Mouse (Mus musculus) embryo, embryonic 10.5 days (tissue): ENCODE results near the gene Etl4.

Experiments
- DNase-seq: peaks from one replicate; pipeline ENCODE4 v3.0.0-alpha.2; 2015; ENCODE audit warnings: low spot score

Etl4 gene

DNA sequence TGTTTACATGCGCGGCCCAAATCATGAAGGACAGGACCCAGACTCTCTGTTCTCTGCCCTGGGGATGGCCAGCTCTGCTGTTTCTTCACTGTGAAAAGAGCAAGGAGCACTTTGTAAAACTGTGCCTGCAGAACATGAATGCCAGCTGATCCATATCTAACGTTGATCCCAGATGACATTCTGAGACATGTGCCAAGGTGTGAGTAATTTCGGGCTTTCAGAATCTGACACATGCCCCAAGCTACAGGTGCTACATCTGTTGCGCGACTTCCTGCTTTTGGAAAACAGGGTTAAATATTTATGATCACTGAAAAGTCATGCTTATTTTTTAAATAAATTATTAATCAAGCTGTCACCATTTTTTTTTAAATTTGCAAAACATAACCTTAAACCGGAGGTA, 801.0 kb downstream of the Etl4 start:
- no peak for DNase-seq

DNA sequence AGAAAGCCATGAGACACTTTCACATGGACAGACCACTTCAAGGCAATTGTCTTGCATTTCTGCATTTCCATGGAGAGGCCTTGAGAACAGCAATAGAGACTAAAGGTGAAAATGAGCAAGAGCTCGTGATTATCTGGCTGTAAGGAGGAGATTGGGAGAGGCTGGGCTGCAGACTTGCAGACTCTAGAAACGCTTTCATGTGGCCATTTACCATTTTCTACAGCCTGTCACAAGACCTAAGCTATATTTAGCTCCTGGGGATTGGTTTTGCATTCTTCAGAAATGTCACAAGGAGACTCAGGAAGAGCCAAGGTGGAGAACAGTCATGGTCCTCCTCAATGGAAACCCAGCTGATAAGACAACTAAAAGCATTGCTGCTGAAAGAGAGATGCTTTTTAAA, 801.4 kb downstream of the Etl4 start:
- no peak for DNase-seq

DNA sequence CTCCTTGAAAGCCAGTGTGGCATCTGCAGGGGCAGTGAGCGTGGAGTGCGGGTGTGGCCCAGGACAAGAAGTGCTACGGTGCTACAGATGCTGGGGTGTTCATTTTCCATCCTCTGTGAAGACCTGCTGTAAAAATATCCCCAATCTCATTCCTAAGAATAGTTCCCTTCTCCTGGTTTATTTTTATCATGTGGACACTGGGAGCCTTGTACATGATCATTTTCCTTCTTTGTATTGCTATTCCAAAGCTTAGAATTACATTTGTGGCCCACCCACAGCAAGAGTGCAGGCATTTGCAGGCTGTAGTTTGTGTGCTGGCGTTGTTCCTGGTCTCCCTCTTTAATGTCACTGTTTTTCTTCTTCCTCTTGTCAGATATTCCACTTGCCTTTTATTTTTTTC, 809.5 kb downstream of the Etl4 start:
- no peak for DNase-seq

- DNase-seq: no peak
Measured at GRCm38 (mm10) chr2:20721098-20721497, 811.5 kb downstream of the Etl4 start.

DNA sequence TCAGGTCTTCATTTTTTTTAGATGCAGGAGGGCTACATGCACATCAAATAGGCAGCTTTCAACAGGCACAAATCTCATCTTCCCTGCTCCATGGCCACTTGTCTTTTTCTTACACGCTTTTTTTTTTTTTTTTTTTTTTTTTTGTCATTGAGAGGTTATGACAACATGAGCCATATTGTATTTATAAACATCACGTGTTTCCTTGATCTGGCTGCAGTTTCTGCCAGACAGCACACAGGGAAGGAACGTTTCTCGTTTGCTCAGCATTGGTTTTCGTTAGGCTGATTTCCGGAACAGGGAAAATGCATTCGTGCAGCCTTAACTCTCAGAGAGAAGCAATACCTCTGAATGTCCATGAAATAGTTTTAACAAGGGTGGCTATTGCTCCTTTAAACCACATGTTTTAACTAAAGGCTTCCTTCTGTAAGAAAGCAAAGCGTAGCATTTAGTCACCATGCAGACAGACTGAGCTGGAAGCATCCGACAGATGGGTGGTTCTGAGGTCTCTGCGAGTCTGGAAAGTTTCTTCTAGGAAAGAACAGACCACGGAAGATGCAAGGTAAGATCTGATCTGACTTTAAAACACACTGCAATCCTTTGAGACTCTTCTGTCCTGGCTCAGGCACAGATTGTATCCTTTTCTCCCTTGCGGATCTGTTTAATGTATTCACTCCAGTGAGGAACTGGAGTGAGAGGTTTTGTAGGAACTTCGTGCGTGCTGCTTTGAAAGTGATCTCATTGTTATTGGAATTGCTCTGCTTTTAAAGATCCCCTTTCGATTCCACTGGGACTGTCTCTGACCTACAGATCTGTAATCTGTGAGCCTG, 812.8 kb downstream of the Etl4 start:
- peak; percentile 57 for DNase-seq

DNA sequence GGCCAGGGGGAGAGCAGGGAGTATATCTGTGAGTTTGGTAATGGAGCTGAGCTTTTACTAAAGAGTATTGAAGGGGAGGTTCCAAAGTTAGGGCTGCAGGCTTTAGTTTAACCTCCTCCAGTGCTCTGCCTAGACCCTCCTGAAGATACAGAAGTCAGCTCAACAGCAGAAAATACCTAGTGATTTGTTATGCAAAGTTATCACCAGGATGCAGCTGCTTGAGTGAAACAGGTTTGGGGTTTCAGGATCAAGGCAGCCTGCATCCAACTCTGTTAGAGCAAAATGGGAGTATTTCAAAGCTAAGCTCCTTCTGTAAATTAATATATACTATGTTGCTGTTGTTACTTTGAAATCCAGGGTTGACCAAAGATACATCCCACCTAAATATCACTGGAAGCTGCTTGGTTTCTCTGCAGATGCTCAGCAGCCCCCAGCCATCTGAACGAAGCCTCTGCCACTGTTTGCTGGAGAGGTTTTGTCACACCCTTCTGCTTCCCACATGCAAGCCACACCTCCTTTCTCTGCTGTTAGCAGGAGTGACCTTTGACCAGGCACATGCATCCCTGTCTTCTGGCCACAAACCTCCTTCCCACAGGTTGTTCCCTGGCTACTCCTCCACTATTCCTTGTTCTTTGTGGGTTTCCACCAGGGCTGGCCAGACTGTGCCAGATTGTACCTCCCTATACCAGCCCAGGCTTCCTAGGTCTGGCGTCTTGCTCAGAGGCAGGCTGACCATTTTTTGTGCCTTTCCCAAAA, 814.6 kb downstream of the Etl4 start:
- DNase-seq: peak; percentile 24

DNA sequence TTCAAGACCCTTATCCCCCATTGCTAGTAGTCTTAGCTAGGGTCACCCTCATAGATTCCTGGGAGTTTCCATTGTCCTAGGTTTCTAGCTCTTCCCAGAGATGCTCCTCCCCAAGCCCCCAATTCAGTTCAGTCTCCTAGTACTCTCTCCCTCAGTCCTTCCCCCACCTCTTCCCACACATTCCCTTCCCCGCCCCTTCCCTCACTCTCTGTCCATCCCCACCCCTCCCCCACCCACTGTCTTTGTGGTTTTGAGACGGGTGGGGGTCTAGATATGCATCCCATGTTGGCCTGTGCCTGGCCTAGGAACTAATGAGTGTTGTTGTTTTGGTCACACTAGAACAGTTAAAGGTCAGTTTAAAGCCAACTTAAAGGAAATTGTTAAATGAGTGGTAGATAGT, 817.4 kb downstream of the Etl4 start:
- DNase-seq: no peak

GRCm38 (mm10) chr2:20727752-20728438, 818.3 kb downstream of the Etl4 start:
- no peak for DNase-seq

GRCm38 (mm10) chr2:20735444-20735843, 825.9 kb downstream of the Etl4 start:
- peak; percentile 17 for DNase-seq

GRCm38 (mm10) chr2:20736324-20737015, 826.9 kb downstream of the Etl4 start:
- no peak for DNase-seq

GRCm38 (mm10) chr2:20737112-20737808, 827.7 kb downstream of the Etl4 start:
- no peak for DNase-seq

DNA sequence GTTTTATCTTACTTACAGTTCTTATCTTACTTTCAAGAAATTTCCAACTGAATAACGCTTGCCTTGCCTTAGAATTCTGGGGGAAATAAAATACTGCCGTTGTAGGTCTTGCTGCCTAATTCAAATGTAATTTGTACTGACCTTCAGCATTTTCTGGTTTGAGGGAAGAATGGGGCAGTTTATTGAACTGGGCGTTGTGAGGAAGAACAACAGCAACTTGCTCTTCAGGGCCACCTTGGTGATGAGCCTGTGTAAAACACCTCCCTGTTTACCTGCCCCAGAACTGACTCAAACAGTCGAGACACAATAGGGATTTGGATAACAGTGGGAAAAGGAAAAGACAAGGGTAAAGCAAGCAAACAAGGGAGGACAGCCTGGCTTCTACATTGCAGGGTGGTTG, 828.3 kb downstream of the Etl4 start:
- no peak for DNase-seq

GRCm38 (mm10) chr2:20747723-20748122, 838.1 kb downstream of the Etl4 start:
- no peak for DNase-seq

- no peak for DNase-seq
Measured at GRCm38 (mm10) chr2:20748481-20748880, 838.9 kb downstream of the Etl4 start.

DNA sequence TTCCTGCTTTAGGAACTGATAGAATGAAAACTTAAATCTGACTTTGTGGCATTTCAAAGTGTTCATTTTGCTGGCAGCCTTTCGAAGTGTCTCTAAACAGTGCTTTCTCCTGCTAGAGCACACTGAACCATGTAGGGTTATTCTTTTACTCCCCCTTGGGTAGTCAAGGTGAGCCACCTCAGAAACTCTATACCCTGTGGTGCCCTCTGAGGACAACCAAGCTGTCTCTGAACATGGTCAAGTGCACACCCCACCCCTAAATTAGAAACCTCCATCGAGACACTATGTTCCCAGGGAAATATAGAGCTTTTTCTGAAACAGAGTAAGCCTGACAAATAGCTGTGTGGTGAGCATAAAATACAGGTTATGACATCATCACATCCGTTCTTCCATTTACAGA, 840.1 kb downstream of the Etl4 start:
- DNase-seq: no peak

GRCm38 (mm10) chr2:20753282-20754110, 843.9 kb downstream of the Etl4 start:
- no peak for DNase-seq

DNA sequence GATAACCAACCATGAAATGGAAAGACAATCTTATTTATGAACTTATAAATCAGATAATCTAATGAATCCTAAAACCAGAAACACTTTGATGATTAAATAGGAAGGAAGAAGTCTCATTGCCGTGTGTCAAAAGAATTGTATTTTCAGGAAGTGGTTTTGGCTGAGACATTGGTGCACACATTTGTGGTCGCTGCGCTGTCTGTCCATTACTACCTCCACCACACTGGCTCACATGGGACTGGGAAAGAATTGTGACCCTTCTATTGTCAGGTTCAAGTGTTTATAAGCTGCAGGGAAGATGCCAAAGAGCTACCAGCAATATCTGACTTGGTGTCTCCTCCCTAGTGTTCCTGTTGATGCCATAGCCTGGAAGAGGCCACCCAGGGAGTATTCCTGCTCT, 847.4 kb downstream of the Etl4 start:
- DNase-seq: no peak

GRCm38 (mm10) chr2:20759045-20759662, 849.6 kb downstream of the Etl4 start:
- no peak for DNase-seq

GRCm38 (mm10) chr2:20761320-20761719, 851.7 kb downstream of the Etl4 start:
- no peak for DNase-seq

- DNase-seq: no peak
Measured at GRCm38 (mm10) chr2:20761751-20762150, 852.2 kb downstream of the Etl4 start.
